Mouse (Mus musculus): ENCODE data around the gene Pxmp2. TPM values are rescaled to one million over a fixed set of nuclear protein-coding genes. Genes with fewer than 3 reads are reported as not detected.

Pxmp2 gene
- polyA plus RNA-seq, 1 experiment from 2014 or later = 8.0 TPM

Other genes with a start within 250 kb of the Pxmp2 start
- 3.2 and 3.7 TPM in 2 replicates for gene Gm17655, start 213.7 kb downstream of the Pxmp2 start, polyA plus RNA-seq (2015; fragmentation: Nextera tagmentation; extraction: Ambion mirVana)
- gene Gm35315, start 191.8 kb downstream of the Pxmp2 start, polyA plus RNA-seq (2015; fragmentation: Nextera tagmentation; extraction: Ambion mirVana) = 1.5 and 2.1 TPM in 2 replicates
- 0.80 and 0.84 TPM in 2 replicates for gene Plcxd1, start 186.2 kb downstream of the Pxmp2 start, polyA plus RNA-seq (2015; fragmentation: Nextera tagmentation; extraction: Ambion mirVana)
- gene Gtpbp6, start 178.0 kb downstream of the Pxmp2 start, polyA plus RNA-seq (2015; fragmentation: Nextera tagmentation; extraction: Ambion mirVana) = 28.3 and 29.6 TPM in 2 replicates
- gene Zfp605, start 176.1 kb downstream of the Pxmp2 start, polyA plus RNA-seq (2015; fragmentation: Nextera tagmentation; extraction: Ambion mirVana) = 2.3 and 2.7 TPM in 2 replicates
- 35.1 and 35.6 TPM in 2 replicates for gene Chfr, start 150.3 kb downstream of the Pxmp2 start, polyA plus RNA-seq (2015; fragmentation: Nextera tagmentation; extraction: Ambion mirVana)
- 13.7 and 14.5 TPM in 2 replicates for gene Golga3, start 109.5 kb downstream of the Pxmp2 start, polyA plus RNA-seq (2015; fragmentation: Nextera tagmentation; extraction: Ambion mirVana)
- gene Ankle2, start 55.2 kb downstream of the Pxmp2 start, polyA plus RNA-seq (2015; fragmentation: Nextera tagmentation; extraction: Ambion mirVana) = 12.9 and 16.9 TPM in 2 replicates
- gene Pgam5, start 16.3 kb downstream of the Pxmp2 start, polyA plus RNA-seq (2015; fragmentation: Nextera tagmentation; extraction: Ambion mirVana) = 51.4 and 54.7 TPM in 2 replicates
- 14.5 and 15.7 TPM in 2 replicates for gene Pole, start 120 bp upstream of the Pxmp2 start, polyA plus RNA-seq (2015; fragmentation: Nextera tagmentation; extraction: Ambion mirVana)
- gene P2rx2, start 57.0 kb upstream of the Pxmp2 start, polyA plus RNA-seq (2015; fragmentation: Nextera tagmentation; extraction: Ambion mirVana) = 1.2 and 1.4 TPM in 2 replicates
- gene Lrcol1, start 58.5 kb upstream of the Pxmp2 start, polyA plus RNA-seq (2015; fragmentation: Nextera tagmentation; extraction: Ambion mirVana) = not detected in 2 replicates
- 4.3 TPM in 2 replicates for gene Fbrsl1, start 162.3 kb upstream of the Pxmp2 start, polyA plus RNA-seq (2015; fragmentation: Nextera tagmentation; extraction: Ambion mirVana)